Mouse (Mus musculus): ENCODE data around the gene Lrrc27. TPM values are rescaled to one million over a fixed set of nuclear protein-coding genes. Genes with fewer than 3 reads are reported as not detected.

Gene Lrrc27
- total RNA-seq, 2 experiments from 2014 or later = 5.8 to 7.6 TPM

DNA sequence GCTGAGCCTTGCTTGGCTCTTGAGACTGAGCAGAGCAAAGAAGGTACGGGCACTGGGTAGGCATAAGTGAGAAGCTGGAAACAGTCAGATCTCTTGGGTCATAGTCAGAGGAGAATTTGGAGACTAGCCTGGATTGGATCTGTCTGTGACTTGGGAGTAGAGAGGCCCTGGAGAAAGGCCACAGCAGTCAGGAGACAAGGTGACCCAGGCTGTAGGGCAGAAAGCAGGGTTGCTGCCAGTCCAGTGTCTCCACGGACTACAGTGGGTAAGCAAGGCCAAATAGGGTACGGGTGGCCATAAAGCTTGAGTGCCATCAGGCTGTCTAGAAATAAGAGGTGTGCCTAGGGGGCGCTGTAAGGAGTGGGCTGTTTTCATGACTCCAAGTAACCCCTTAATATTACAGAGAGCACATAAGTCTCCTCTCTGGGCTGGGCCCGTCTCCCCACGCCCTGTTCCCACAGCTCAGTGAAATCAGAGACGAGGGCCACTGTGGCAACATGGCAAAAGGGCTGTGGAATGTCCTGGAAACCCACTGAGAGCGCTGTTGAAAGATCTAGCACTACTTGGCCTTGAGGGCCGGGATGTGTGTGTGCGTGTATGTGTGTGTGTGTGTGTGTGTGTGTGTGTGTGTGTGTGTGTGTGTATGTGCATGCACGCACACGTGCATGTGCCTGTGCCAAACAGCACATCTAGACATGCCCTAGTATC, 23.0 kb downstream of the Lrrc27 start:
- no peak for DNase-seq (ENCODE audit: low spot score in 2 of 2)

DNA sequence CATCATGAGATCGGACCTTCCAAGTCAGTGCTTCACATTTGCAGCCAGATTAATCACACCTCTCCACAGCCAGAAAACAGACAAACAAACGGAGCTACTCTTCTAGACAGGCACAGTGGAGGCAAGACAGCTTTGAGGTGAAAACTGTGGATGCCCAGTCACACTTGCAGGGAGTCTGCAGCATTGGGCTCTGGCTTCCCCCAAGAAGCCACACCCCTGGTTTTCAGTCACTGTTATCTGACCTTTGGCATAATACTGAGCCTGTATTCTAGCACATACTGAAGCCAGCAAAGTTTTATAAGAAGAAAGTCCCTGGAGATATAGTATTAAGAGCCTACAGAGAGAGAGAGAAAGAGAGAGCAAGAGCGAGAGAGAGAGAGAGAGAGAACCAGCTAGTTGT, 26.6 kb downstream of the Lrrc27 start:
- no peak for DNase-seq (ENCODE audit: low spot score in 2 of 2)

GRCm38 (mm10) chr7:139246086-139246485, 33.3 kb downstream of the Lrrc27 start:
- DNase-seq (ENCODE audit: low spot score in 2 of 2) = no peak

GRCm38 (mm10) chr7:139246931-139247880, 34.4 kb downstream of the Lrrc27 start:
- DNase-seq (ENCODE audit: low spot score in 2 of 2) = peak; percentile 54 to 60

DNA sequence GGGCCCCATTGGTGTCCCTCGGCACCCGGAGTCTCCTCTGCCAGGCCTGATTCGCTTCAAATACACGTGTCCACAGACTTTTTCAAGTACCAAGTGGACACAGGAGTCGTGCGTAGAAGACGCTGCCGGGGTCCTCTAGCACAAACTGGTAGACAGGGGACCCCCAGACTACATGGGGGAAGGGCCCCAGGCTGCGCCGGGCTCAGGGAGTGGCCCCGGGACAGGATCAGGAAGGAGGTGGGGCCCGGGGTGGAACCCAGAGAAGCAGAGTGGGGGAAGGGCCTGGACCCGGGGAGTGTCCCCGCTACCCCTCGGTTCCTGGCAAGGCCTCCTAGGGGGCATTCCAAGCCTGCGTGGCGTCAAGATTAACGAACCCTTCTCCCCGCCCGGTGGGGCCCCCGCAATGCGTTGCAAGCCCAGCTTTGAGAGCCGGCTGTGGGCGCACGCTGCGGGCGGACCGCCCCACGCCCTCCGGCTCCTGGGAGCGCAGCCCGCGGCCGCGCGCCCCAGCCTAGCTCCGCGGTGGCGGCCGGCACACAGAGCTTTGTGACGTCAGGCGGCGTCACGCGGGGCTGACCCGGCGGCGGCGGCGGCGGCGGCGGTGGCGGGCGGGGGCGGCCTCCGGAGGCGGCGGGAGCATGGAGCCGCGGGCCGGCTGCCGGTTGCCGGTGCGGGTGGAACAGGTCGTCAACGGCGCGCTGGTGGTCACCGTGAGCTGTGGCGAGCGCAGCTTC, 35.3 kb downstream of the Lrrc27 start, which contains the start of gene Pwwp2b:
TSS of gene Pwwp2b (plus strand) at position 602 of the 734 bp plus-strand sequence.
- peak; percentile 54 to 73 for DNase-seq (ENCODE audit: low spot score in 2 of 2)

DNA sequence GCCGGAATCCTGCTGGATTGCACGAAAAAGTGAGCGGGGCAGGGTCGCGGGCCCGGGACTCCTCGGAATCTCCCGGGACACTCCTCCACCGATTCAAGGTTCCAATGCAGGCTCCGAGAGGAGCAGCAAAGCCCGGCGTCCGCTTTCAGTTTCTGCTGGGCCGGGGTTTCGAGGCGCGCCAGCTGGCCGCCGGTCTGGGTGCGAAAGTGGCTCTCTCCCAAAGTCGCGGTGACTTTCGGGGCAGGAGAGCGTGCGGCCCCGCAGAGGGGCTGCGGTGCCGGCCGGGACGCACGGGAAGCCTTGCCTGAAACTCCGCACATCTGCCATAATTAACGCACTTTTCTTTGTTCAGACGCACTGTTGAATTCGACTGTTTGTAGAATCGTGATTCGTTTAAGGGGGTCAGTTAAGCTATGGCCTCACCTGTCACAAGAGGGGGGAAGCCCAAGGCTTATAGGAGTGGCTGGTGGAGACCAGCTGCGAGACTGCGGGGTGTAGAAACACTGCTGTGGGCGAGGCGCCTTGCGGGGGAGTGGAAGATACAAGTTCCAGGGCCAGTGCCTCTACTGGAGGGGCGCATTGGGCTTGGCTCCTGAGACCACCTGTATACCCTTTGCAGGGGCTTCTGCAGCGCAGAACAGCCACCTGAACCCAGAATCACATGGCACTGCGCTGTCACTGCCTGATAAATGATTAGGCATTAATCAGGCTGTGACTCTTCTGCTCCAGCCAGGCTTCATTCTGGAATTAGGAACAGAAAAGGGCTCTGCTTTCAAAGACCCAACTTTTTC, 36.0 kb downstream of the Lrrc27 start:
- DNase-seq (ENCODE audit: low spot score in 2 of 2) = peak in 1 of 2 experiments; percentile 33

DNA sequence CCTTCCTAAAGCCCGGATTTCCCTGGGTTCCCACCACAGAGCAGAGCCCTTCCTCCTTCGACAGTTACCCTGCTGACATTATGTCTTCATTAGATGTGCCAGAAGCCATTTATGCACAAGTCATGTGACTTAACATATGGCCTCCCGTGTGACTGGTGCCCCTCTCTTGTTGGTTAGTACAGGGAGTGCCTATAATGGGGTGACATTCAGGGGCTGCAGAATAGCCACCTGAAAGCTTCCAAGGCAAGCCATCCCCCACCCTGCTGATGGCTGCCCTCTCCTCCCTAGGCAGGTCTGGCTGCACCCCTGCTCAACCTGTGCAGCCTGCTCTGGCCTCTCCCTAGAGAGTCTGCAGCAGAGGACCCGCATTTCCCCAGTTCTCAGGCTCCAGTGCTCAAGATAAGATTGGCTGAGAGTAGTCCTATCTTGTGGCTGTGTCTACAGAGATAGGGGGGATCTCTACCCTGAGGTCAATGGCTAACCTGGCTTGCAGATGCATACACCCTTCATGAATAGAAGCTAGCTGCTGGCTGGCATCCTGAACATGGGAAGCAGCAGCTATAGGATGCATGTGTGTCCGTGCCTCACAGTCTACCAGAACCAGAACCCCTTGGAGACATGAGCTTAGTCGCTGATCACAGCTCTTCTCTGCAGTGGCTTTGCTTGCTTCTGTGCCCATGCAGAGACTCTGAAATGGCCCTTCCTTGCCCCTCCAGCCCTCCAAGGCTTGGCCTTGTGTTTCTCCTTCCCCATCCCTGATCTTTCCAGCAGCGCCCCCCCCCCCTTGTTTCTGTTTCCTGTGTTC, 36.8 kb downstream of the Lrrc27 start:
- no peak for DNase-seq (ENCODE audit: low spot score in 2 of 2)

DNA sequence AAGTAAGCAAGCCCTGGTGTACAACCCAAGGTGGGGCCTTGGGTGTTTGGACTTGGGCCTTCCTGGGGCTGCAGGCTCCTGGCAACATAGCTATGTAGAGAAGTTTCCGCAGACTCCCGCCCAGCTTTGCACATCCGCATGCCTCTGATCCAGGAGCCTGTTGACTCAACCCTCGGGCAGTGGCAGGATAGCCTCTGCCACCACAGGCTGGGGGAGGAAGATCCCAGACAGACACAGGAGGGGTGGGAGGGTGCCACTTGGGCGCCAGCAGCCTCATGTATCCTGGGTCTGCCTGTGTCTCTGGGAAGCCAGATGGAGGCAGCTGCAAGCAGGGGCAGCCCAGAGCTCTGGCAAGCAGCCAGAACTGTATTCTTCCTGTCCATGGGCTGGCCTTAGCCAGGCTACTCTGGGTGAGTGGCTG, 39.1 kb downstream of the Lrrc27 start:
- DNase-seq (ENCODE audit: low spot score in 2 of 2) = no peak

DNA sequence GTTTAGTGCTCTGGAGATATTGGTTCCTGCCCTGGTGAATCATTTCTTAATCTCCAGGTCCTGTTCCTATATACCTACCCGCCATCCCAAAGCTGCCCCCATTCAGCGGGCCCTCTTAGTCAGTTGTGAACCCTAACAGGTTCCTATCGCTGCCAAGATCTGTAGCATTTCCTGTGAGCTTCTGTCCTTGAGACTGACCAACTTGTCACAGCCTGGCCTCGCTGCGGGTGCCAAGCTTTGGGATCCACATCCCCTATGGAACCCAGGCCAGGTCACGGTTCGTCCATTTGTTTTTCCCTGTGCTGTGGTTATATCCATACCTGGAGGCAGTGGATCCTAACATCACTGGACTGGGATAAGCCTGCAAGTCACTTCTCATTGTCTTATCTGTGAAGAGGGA, 39.8 kb downstream of the Lrrc27 start:
- DNase-seq (ENCODE audit: low spot score in 2 of 2) = no peak

- no peak for DNase-seq (ENCODE audit: low spot score in 2 of 2)
Measured at GRCm38 (mm10) chr7:139252986-139253385, 40.2 kb downstream of the Lrrc27 start.

DNA sequence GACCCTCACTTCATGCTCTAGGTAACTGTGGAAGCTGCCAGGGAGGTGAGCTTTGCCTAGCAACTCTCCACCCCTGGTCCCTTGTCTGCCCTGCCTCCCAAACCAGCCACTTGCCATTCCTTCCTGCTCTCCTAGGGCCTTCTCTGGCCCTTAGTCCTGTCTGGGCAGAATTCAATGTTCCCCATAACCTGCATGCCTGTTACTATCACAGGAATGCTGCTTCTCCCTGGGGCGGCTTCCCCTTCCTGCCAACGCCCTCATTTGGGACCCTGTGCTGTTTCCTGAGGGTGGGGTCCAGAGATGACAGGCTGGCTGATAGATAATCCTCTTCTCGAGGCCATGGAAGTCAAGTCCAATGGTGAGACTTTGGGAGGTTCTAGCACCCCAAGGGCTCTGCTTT, 40.7 kb downstream of the Lrrc27 start:
- no peak for DNase-seq (ENCODE audit: low spot score in 2 of 2)

- no peak for DNase-seq (ENCODE audit: low spot score in 2 of 2)
Measured at GRCm38 (mm10) chr7:139254626-139255025, 41.8 kb downstream of the Lrrc27 start.

DNA sequence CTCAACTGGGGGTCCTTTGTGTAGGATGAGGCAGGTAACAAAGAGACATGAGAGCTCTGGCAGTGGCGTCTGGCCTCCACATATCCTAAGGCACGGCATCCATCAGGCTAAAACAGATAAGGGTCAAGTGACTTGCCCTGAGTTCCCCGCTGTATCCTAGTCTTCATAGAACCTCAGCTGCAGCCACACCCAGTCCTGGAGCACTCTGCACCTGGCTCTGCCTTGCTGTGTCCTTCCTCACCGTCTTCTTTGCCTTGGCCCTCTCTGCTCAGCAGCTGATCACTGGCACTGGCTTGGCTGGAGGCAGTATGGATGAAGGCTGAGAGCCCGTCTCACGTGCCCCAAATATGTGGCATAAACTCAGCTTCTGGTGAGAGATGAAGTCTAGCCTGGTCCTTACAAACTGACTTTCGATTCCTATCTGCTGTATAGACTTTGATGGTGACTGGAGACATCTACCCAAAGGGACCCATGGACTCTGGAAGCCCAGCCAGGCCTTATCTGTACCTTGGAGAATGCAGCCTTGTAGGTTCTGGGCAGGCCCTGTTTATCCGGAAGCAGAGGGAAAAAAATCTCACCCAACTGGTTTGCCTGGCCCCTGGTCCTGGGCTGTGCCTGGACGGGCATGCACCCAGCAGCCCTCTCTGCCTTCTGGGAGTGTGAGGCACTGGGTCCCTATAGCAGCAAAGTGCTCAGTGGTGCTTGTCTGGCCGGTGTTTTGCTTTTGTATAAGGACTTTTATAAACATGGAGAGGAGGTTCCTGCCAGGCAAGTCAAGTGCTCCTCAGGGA, 45.2 kb downstream of the Lrrc27 start:
- no peak for DNase-seq (ENCODE audit: low spot score in 2 of 2)

DNA sequence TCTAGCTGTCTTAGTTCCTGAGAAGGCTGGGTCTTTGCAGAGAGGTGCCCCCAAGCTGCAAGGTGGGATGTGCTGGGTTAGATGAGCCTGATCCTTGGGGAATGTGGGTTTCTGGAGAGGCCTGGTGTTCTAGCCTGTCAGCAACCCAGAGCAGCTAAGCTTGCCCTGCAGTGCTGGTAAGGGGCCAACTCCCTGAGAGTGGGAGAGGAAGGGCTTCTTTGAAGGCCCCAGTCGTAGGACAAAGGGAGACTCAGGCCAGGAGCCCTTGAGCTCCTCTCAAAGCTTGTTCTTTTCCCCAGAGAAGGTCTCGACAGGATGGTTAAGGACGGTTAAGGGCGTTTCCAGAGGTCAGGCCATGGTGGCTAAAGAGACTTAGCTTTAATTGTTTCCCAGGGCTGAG, 51.5 kb downstream of the Lrrc27 start:
- no peak for DNase-seq (ENCODE audit: low spot score in 2 of 2)

GRCm38 (mm10) chr7:139265634-139266033, 52.8 kb downstream of the Lrrc27 start:
- DNase-seq (ENCODE audit: low spot score in 2 of 2) = no peak

DNA sequence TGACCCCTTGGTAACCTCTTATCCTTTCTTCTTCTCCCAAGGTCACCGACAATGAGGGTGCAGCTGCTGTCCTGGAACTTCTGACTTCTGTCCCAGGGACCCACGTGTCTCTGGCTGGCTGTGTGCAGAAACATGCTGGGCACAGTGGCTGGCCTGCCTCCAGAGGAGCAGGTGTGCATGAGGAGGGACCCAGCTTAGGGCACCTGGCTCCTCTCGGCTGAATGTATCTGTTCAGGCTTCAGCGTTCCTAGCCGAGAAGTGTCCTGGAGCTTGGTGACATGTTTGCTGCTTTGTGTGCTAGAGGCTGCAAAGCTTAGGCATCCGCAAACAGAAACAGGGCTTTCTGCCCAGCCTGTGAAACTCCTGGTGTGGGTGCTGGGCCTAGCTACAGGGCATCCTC, 53.6 kb downstream of the Lrrc27 start:
- DNase-seq (ENCODE audit: low spot score in 2 of 2) = no peak

GRCm38 (mm10) chr7:139266886-139267870, 54.4 kb downstream of the Lrrc27 start:
- no peak for DNase-seq (ENCODE audit: low spot score in 2 of 2)

- no peak for DNase-seq (ENCODE audit: low spot score in 2 of 2)
Measured at GRCm38 (mm10) chr7:139270738-139271137, 58.0 kb downstream of the Lrrc27 start.

Data from layer of hippocampus, postnatal 14 days (tissue).